Mouse (Mus musculus) myocyte (in vitro differentiated cells): ENCODE results near the gene 1700021F05Rik.

Experiments used
- CEBPB ChIP-seq: IDR thresholded peaks from 2 replicates; pipeline ENCODE4 v1.6.1; 2011; ENCODE audit warnings: mild to moderate bottlenecking, moderate library complexity; ENCODE audit not compliant: poor library complexity, insufficient read depth, severe bottlenecking
- E2F4 ChIP-seq: IDR thresholded peaks from one replicate; pipeline ENCODE4 v1.6.1; 2011; ENCODE audit warnings: mild to moderate bottlenecking, control low read depth, moderate library complexity; ENCODE audit not compliant: insufficient read depth
- MAX ChIP-seq: IDR thresholded peaks from one replicate; pipeline ENCODE4 v1.6.1; 2011; ENCODE audit warnings: low read depth, mild to moderate bottlenecking, control low read depth
- MYOD1 ChIP-seq, 3 experiments: IDR thresholded peaks; one replicate each; pipeline ENCODE4 v1.6.1; 2011; ENCODE audit warnings: control low read depth in 2 of 3, low read depth in 2 of 3, mild to moderate bottlenecking in 2 of 3, moderate library complexity in 1 of 3; ENCODE audit not compliant: insufficient read length in 2 of 3, control insufficient read depth in 1 of 3
- MYOG ChIP-seq, 3 experiments: IDR thresholded peaks; one replicate each; pipeline ENCODE4 v1.6.1; 2011; ENCODE audit warnings: control low read depth in 2 of 3, low read depth in 2 of 3, mild to moderate bottlenecking in 2 of 3; ENCODE audit not compliant: insufficient read length in 2 of 3, control insufficient read depth in 1 of 3, insufficient read depth in 1 of 3
- POLR2A ChIP-seq: IDR thresholded peaks from one replicate; pipeline ENCODE4 v1.6.1; 2011; ENCODE audit warnings: low read depth, mild to moderate bottlenecking, control low read depth, moderate library complexity; ENCODE audit not compliant: insufficient read length
- POLR2AphosphoS2 ChIP-seq: IDR thresholded peaks from one replicate; pipeline ENCODE4 v1.6.1; 2011; ENCODE audit warnings: low read depth, control low read depth; ENCODE audit not compliant: insufficient read length
- REST ChIP-seq: IDR thresholded peaks from one replicate; pipeline ENCODE4 v1.6.1; 2011; ENCODE audit warnings: mild to moderate bottlenecking, control low read depth, moderate library complexity; ENCODE audit not compliant: insufficient read depth, insufficient read length
- SRF ChIP-seq: IDR thresholded peaks from one replicate; pipeline ENCODE4 v1.6.1; 2011; ENCODE audit warnings: low read depth; ENCODE audit not compliant: control insufficient read depth, insufficient read length
- TCF12 ChIP-seq: IDR thresholded peaks from one replicate; pipeline ENCODE4 v1.6.1; 2011; ENCODE audit warnings: mild to moderate bottlenecking, control low read depth; ENCODE audit not compliant: poor library complexity, insufficient read depth, severe bottlenecking
- TCF3 ChIP-seq: IDR thresholded peaks from one replicate; pipeline ENCODE4 v1.6.1; 2011; ENCODE audit warnings: low read depth, control low read depth; ENCODE audit not compliant: insufficient read length
- USF1 ChIP-seq: IDR thresholded peaks from one replicate; pipeline ENCODE4 v1.6.1; 2011; ENCODE audit warnings: low read depth, mild to moderate bottlenecking, control low read depth, moderate library complexity

- TF ChIP-seq REST (no peak), POLR2A (no peak), TCF12 (no peak), USF1 (no peak), MYOG (IDR thresholded peaks at IDR 0.05; ENCODE audit: control insufficient read depth in 1 of 3, insufficient read depth in 1 of 3, insufficient read length in 2 of 3, low read depth in 2 of 3) (no peak), MYOD1 (IDR thresholded peaks at IDR 0.05; ENCODE audit: control insufficient read depth in 1 of 3, insufficient read length in 2 of 3, low read depth in 2 of 3) (no peak), POLR2AphosphoS2 (no peak), CEBPB (no peak), TCF3 (no peak), MAX (no peak), E2F4 (no peak), SRF (no peak)
These were observed 23.7 kb downstream of the 1700021F05Rik start for GRCm38 (mm10) chr10:43516992-43517660.
